Mouse (Mus musculus): ENCODE measurements around the gene Cd209g. TPM values are rescaled to one million over a fixed set of nuclear protein-coding genes. Genes with fewer than 3 reads are reported as not detected.

The Cd209g gene
- polyA plus RNA-seq, 1 experiment from 2014 or later, result not detected

GRCm38 (mm10) chr8:4166881-4167525 lies 33.1 kb downstream of the Cd209g start:
- WGBS, result 9% methylated on average over 10 of the region's 10 CpGs
- Histone ChIP-seq H3K27me3 (replicated peaks) (no peaks in the 10 kb centered on the region), H3K27ac (no peak overlapping the region), H3K4me1 (no peaks in the 10 kb centered on the region), H3K9me3 (no peaks in the 10 kb centered on the region), H3K36me3 (no peaks in the 10 kb centered on the region), H3K4me3 (replicated peaks) (peak overlapping the region; percentile 94), H3K4me2 (peak overlapping the region; percentile 76), H3K9ac (peak overlapping the region; percentile 76)
- ATAC-seq (ENCODE audit: insufficient read depth, low FRiP score, low read depth), result no peak

GRCm38 (mm10) chr8:4167918-4168317 lies 34.0 kb downstream of the Cd209g start:
- no peaks in the 10 kb centered on the region for H3K9me3 ChIP-seq
- WGBS, result 87% methylated on average over 1 of the region's 1 CpGs
- no peak overlapping the region for H3K9ac ChIP-seq
- H3K27ac ChIP-seq, result no peak overlapping the region
- no peak for ATAC-seq (ENCODE audit: insufficient read depth, low FRiP score, low read depth)
- H3K4me1 ChIP-seq, result no peaks in the 10 kb centered on the region
- H3K36me3 ChIP-seq, result no peaks in the 10 kb centered on the region
- no peak overlapping the region for H3K4me2 ChIP-seq
- H3K4me3 ChIP-seq (replicated peaks), result no peak overlapping the region
- no peaks in the 10 kb centered on the region for H3K27me3 ChIP-seq (replicated peaks)

GRCm38 (mm10) chr8:4172486-4172885 lies 38.6 kb downstream of the Cd209g start:
- Histone ChIP-seq H3K4me2 (no peak overlapping the region), H3K9ac (no peak overlapping the region), H3K9me3 (no peaks in the 10 kb centered on the region), H3K36me3 (no peaks in the 10 kb centered on the region), H3K27me3 (replicated peaks) (no peaks in the 10 kb centered on the region), H3K4me3 (replicated peaks) (no peak overlapping the region), H3K27ac (no peak overlapping the region), H3K4me1 (no peaks in the 10 kb centered on the region)
- no peak for ATAC-seq (ENCODE audit: insufficient read depth, low FRiP score, low read depth)
- 79% methylated on average over 3 of the region's 3 CpGs for WGBS

GRCm38 (mm10) chr8:4174018-4174417 lies 40.1 kb downstream of the Cd209g start:
- Histone ChIP-seq H3K4me1 (no peaks in the 10 kb centered on the region), H3K36me3 (no peaks in the 10 kb centered on the region)

GRCm38 (mm10) chr8:4183409-4183808 lies 49.5 kb downstream of the Cd209g start:
- H3K4me2 ChIP-seq, result no peak overlapping the region
- no peak overlapping the region for H3K4me3 ChIP-seq (replicated peaks)
- H3K4me1 ChIP-seq, result no peaks in the 10 kb centered on the region
- no peaks in the 10 kb centered on the region for H3K27me3 ChIP-seq (replicated peaks)
- no peak for ATAC-seq (ENCODE audit: insufficient read depth, low FRiP score, low read depth)
- peaks cover 10% of the 10 kb centered on the region; the same call in 1 of the 2 replicates for H3K36me3 ChIP-seq
- no peak overlapping the region for H3K27ac ChIP-seq
- 84% methylated on average over 8 of the region's 8 CpGs for WGBS
- H3K9me3 ChIP-seq, result no peaks in the 10 kb centered on the region
- H3K9ac ChIP-seq, result no peak overlapping the region

More at GRCm38 (mm10) chr8:4174018-4174417, 40.1 kb downstream of the Cd209g start:
- H3K9ac ChIP-seq, result no peak overlapping the region
- ATAC-seq (ENCODE audit: insufficient read depth, low FRiP score, low read depth), result no peak
- H3K4me3 ChIP-seq (replicated peaks), result no peak overlapping the region
- H3K27me3 ChIP-seq (replicated peaks), result no peaks in the 10 kb centered on the region
- H3K4me2 ChIP-seq, result no peak overlapping the region
- no peaks in the 10 kb centered on the region for H3K9me3 ChIP-seq
- 78% methylated on average over 2 of the region's 2 CpGs for WGBS
- H3K27ac ChIP-seq, result no peak overlapping the region

GRCm38 (mm10) chr8:4186151-4186550 lies 52.3 kb downstream of the Cd209g start:
- H3K4me2 ChIP-seq, result no peak overlapping the region
- ATAC-seq (ENCODE audit: insufficient read depth, low FRiP score, low read depth), result no peak
- H3K9ac ChIP-seq, result no peak overlapping the region
- peaks cover 10% of the 10 kb centered on the region; the same call in 1 of the 2 replicates for H3K36me3 ChIP-seq
- no peaks in the 10 kb centered on the region for H3K27me3 ChIP-seq (replicated peaks)
- WGBS, result 74% methylated on average over 2 of the region's 2 CpGs
- H3K4me1 ChIP-seq, result no peaks in the 10 kb centered on the region
- no peak overlapping the region for H3K27ac ChIP-seq
- no peak overlapping the region for H3K4me3 ChIP-seq (replicated peaks)
- H3K9me3 ChIP-seq, result no peaks in the 10 kb centered on the region

Other genes starting within 250 kb of the Cd209g start
- 0.17 TPM in 1 of 2 replicates, not detected in the other for gene Cd209b, start 207.3 kb upstream of the Cd209g start, polyA plus RNA-seq (2015; fragmentation: Nextera tagmentation; extraction: Ambion mirVana)
- 0.30 and 0.45 TPM in 2 replicates for gene Cd209c, start 179.4 kb upstream of the Cd209g start, polyA plus RNA-seq (2015; fragmentation: Nextera tagmentation; extraction: Ambion mirVana)
- 0.12 and 0.17 TPM in 2 replicates for gene Cd209f, start 28.3 kb upstream of the Cd209g start, polyA plus RNA-seq (2015; fragmentation: Nextera tagmentation; extraction: Ambion mirVana)
- 21.5 and 22.5 TPM in 2 replicates for gene Evi5l, start 32.5 kb downstream of the Cd209g start, polyA plus RNA-seq (2015; fragmentation: Nextera tagmentation; extraction: Ambion mirVana)
- gene Prr36, start 83.4 kb downstream of the Cd209g start, polyA plus RNA-seq (2015; fragmentation: Nextera tagmentation; extraction: Ambion mirVana), result 3.2 and 4.3 TPM in 2 replicates
- gene Lrrc8e, start 92.7 kb downstream of the Cd209g start, polyA plus RNA-seq (2015; fragmentation: Nextera tagmentation; extraction: Ambion mirVana), result 4.3 and 4.6 TPM in 2 replicates
- 24.6 and 29.8 TPM in 2 replicates for gene Map2k7, start 104.6 kb downstream of the Cd209g start, polyA plus RNA-seq (2015; fragmentation: Nextera tagmentation; extraction: Ambion mirVana)
- 0.31 and 1.3 TPM in 2 replicates for gene Gm49320, start 104.8 kb downstream of the Cd209g start, polyA plus RNA-seq (2015; fragmentation: Nextera tagmentation; extraction: Ambion mirVana)
- 5.5 and 5.9 TPM in 2 replicates for gene Tgfbr3l, start 114.1 kb downstream of the Cd209g start, polyA plus RNA-seq (2015; fragmentation: Nextera tagmentation; extraction: Ambion mirVana)
- 50.8 and 51.6 TPM in 2 replicates for gene Snapc2, start 119.0 kb downstream of the Cd209g start, polyA plus RNA-seq (2015; fragmentation: Nextera tagmentation; extraction: Ambion mirVana)
- gene Ctxn1, start 125.2 kb downstream of the Cd209g start, polyA plus RNA-seq (2015; fragmentation: Nextera tagmentation; extraction: Ambion mirVana), result 80.2 and 83.6 TPM in 2 replicates
- gene Timm44, start 141.8 kb downstream of the Cd209g start, polyA plus RNA-seq (2015; fragmentation: Nextera tagmentation; extraction: Ambion mirVana), result 59.1 and 59.5 TPM in 2 replicates
- gene Ccl25, start 191.1 kb downstream of the Cd209g start, polyA plus RNA-seq (2015; fragmentation: Nextera tagmentation; extraction: Ambion mirVana), result 22.7 and 29.9 TPM in 2 replicates
- gene Elavl1, start 191.3 kb downstream of the Cd209g start, polyA plus RNA-seq (2015; fragmentation: Nextera tagmentation; extraction: Ambion mirVana), result 215 and 219 TPM in 2 replicates